Mouse (Mus musculus): ENCODE measurements around the gene Coro1c. TPM values are rescaled to one million over a fixed set of nuclear protein-coding genes. Genes with fewer than 3 reads are reported as not detected.
A peak's percentile ranks its signal among the peaks of the same experiment; 100 is the strongest.

Coro1c gene
- polyA plus RNA-seq, 1 experiment from 2014 or later: 131 TPM

DNA sequence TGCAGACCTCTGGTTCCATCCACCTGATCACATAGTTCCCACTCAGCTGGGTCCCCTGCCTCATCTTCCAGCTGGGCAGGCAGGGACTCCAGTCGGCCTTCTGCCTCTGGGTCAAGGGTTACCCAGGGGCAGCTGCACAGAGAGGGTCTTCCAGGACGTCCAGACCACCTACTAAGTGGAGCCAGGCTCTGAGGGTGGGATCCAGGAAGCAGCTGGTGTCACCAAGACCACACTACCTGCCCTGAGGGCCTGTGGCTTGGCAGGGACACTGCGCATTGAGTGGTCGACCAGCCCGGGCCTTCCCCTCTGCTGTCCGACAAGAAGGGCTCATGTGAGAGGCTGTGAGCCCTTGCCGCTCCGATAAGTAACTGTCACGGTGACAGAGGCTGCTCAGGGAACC, 100.8 kb downstream of the Coro1c start:
- no peaks in the 10 kb centered on the region for H3K27me3 ChIP-seq (ENCODE audit: control insufficient read depth, insufficient read depth, low read length)
- H3K4me1 ChIP-seq (ENCODE audit: control insufficient read depth, insufficient read depth, low read length): peaks cover 4% of the 10 kb centered on the region
- H3K9me3 ChIP-seq (ENCODE audit: control insufficient read depth, low read depth, low read length): peaks cover 8% of the 10 kb centered on the region; the same call in 1 of the 2 replicates
- no peaks in the 10 kb centered on the region for H3K36me3 ChIP-seq (ENCODE audit: control insufficient read depth, insufficient read depth, low read length)
- H3K4me2 ChIP-seq (replicated peaks; ENCODE audit: low read depth, low read length): no peak overlapping the region
- ATAC-seq (ENCODE audit: insufficient number of reproducible peaks, insufficient read depth, low FRiP score, low read depth): no peak; the same call in 1 of the 2 replicates
- WGBS: 60% methylated on average over 9 of the region's 9 CpGs
- H3K4me3 ChIP-seq (ENCODE audit: low read depth, low read length): no peak overlapping the region
- H3K27ac ChIP-seq (ENCODE audit: low read length): no peak overlapping the region; the same call in 1 of the 2 replicates
- H3K9ac ChIP-seq (replicated peaks; ENCODE audit: low read depth, low read length): no peak overlapping the region

GRCm38 (mm10) chr5:113806414-113806813, 102.1 kb downstream of the Coro1c start:
- Histone ChIP-seq H3K27me3 (ENCODE audit: control insufficient read depth, insufficient read depth, low read length) (no peaks in the 10 kb centered on the region), H3K4me1 (ENCODE audit: control insufficient read depth, insufficient read depth, low read length) (peaks cover 4% of the 10 kb centered on the region), H3K4me3 (ENCODE audit: low read depth, low read length) (no peak overlapping the region), H3K9me3 (ENCODE audit: control insufficient read depth, low read depth, low read length) (peaks cover 5% of the 10 kb centered on the region; the same call in 1 of the 2 replicates), H3K27ac (ENCODE audit: low read length) (peak overlapping the region; percentile 33; the same call in 1 of the 2 replicates), H3K9ac (replicated peaks; ENCODE audit: low read depth, low read length) (no peak overlapping the region), H3K36me3 (ENCODE audit: control insufficient read depth, insufficient read depth, low read length) (no peaks in the 10 kb centered on the region), H3K4me2 (replicated peaks; ENCODE audit: low read depth, low read length) (no peak overlapping the region)
- WGBS: 8% methylated on average over 10 of the region's 10 CpGs
- ATAC-seq (ENCODE audit: insufficient number of reproducible peaks, insufficient read depth, low FRiP score, low read depth): no peak

DNA sequence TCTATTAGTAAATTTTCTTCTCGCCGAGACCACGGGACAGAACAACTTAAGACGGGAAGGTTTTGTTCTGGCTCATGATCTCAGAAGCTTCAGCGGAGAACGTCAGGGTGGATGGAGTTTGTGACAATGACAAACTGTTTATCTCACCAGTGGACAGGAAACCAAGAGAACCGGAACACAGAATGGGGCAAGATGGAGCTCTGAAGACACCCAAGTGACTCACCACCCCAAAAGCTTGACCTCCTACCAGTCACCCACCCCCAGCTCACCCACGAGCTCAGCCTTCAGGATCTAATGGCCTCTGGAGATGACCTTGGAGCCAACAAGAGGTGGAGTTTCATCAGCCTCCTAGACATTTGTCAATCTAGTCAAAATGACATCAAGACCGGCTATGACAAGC, 103.3 kb downstream of the Coro1c start:
- 87% methylated on average over 9 of the region's 9 CpGs for WGBS

DNA sequence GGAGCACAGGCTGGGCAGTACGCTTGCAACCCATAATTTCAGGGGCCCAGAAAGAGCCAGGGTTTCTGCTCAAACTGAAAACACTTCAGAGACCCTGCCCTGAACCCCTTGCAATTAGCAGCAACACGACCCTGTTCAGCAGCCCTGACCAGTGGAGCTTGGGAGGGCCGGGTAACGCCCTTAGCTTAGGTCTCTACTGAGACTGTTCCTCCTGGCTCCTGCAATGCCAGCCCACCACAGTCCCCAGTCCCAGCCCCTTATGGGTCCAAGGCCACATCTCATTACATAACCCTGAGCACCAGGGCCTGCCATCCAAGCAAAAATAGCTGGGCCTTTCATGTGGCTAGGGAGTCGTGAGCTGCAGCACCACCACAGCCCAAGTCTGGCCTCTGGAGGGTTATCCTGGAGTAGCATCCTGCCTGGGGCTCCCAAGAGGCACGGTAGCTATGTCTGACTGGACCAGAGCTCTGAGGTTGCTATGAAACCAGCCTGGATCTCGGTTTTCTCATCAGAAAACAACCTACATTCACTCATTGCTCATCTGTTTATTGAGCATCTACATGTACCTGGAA, 104.1 kb downstream of the Coro1c start:
- peaks cover 7% of the 10 kb centered on the region for H3K4me1 ChIP-seq (ENCODE audit: control insufficient read depth, insufficient read depth, low read length)
- no peak overlapping the region for H3K27ac ChIP-seq (ENCODE audit: low read length)
- no peak overlapping the region for H3K4me3 ChIP-seq (ENCODE audit: low read depth, low read length)
- no peak overlapping the region for H3K9ac ChIP-seq (replicated peaks; ENCODE audit: low read depth, low read length)
- ATAC-seq (ENCODE audit: insufficient number of reproducible peaks, insufficient read depth, low FRiP score, low read depth): no peak
- no peaks in the 10 kb centered on the region for H3K36me3 ChIP-seq (ENCODE audit: control insufficient read depth, insufficient read depth, low read length)
- no peaks in the 10 kb centered on the region for H3K9me3 ChIP-seq (ENCODE audit: control insufficient read depth, low read depth, low read length)
- no peak overlapping the region for H3K4me2 ChIP-seq (replicated peaks; ENCODE audit: low read depth, low read length)
- WGBS: 61% methylated on average over 7 of the region's 7 CpGs
- H3K27me3 ChIP-seq (ENCODE audit: control insufficient read depth, insufficient read depth, low read length): no peaks in the 10 kb centered on the region

More for the DNA sequence above, 103.3 kb downstream of the Coro1c start:
- Histone ChIP-seq H3K36me3 (ENCODE audit: control insufficient read depth, insufficient read depth, low read length) (no peaks in the 10 kb centered on the region), H3K4me1 (ENCODE audit: control insufficient read depth, insufficient read depth, low read length) (peaks cover 7% of the 10 kb centered on the region), H3K27me3 (ENCODE audit: control insufficient read depth, insufficient read depth, low read length) (no peaks in the 10 kb centered on the region), H3K27ac (ENCODE audit: low read length) (no peak overlapping the region), H3K4me2 (replicated peaks; ENCODE audit: low read depth, low read length) (no peak overlapping the region), H3K9ac (replicated peaks; ENCODE audit: low read depth, low read length) (no peak overlapping the region), H3K4me3 (ENCODE audit: low read depth, low read length) (no peak overlapping the region), H3K9me3 (ENCODE audit: control insufficient read depth, low read depth, low read length) (no peaks in the 10 kb centered on the region)
- ATAC-seq (ENCODE audit: insufficient number of reproducible peaks, insufficient read depth, low FRiP score, low read depth): no peak

GRCm38 (mm10) chr5:113800280-113800679, 108.3 kb downstream of the Coro1c start, which contains the start of gene Tmem119:
Gene Tmem119, minus strand, starts transcription at chr5:113800516.
- H3K36me3 ChIP-seq (ENCODE audit: control insufficient read depth, insufficient read depth, low read length): no peaks in the 10 kb centered on the region
- H3K4me2 ChIP-seq (replicated peaks; ENCODE audit: low read depth, low read length): peak within 1 kb of the TSS; percentile 61
- H3K27ac ChIP-seq (ENCODE audit: low read length): peak within 1 kb of the TSS; percentile 79
- peak within 1 kb of the TSS; percentile 36; the same call in 1 of the 2 replicates for H3K9ac ChIP-seq (replicated peaks; ENCODE audit: low read depth, low read length)
- H3K9me3 ChIP-seq (ENCODE audit: control insufficient read depth, low read depth, low read length): no peaks in the 10 kb centered on the region
- ATAC-seq (ENCODE audit: insufficient number of reproducible peaks, insufficient read depth, low FRiP score, low read depth): peak; percentile 79
- H3K4me1 ChIP-seq (ENCODE audit: control insufficient read depth, insufficient read depth, low read length): peaks cover 31% of the 10 kb centered on the region
- under 1% methylated on average over 11 of the region's 11 CpGs for WGBS
- H3K4me3 ChIP-seq (ENCODE audit: low read depth, low read length): peak within 1 kb of the TSS; percentile 44
- H3K27me3 ChIP-seq (ENCODE audit: control insufficient read depth, insufficient read depth, low read length): no peaks in the 10 kb centered on the region

- ATAC-seq (ENCODE audit: insufficient number of reproducible peaks, insufficient read depth, low FRiP score, low read depth): no peak
- H3K27me3 ChIP-seq (ENCODE audit: control insufficient read depth, insufficient read depth, low read length): no peaks in the 10 kb centered on the region
- H3K9ac ChIP-seq (replicated peaks; ENCODE audit: low read depth, low read length): peak overlapping the region; percentile 36; the same call in 1 of the 2 replicates
- H3K9me3 ChIP-seq (ENCODE audit: control insufficient read depth, low read depth, low read length): no peaks in the 10 kb centered on the region
- H3K27ac ChIP-seq (ENCODE audit: low read length): peak overlapping the region; percentile 79
- H3K4me2 ChIP-seq (replicated peaks; ENCODE audit: low read depth, low read length): peak overlapping the region; percentile 61
- H3K4me3 ChIP-seq (ENCODE audit: low read depth, low read length): peak overlapping the region; percentile 44
- peaks cover 31% of the 10 kb centered on the region for H3K4me1 ChIP-seq (ENCODE audit: control insufficient read depth, insufficient read depth, low read length)
- H3K36me3 ChIP-seq (ENCODE audit: control insufficient read depth, insufficient read depth, low read length): no peaks in the 10 kb centered on the region
- 28% methylated on average over 5 of the region's 5 CpGs for WGBS
These were observed 108.9 kb downstream of the Coro1c start for GRCm38 (mm10) chr5:113799691-113800090.

DNA sequence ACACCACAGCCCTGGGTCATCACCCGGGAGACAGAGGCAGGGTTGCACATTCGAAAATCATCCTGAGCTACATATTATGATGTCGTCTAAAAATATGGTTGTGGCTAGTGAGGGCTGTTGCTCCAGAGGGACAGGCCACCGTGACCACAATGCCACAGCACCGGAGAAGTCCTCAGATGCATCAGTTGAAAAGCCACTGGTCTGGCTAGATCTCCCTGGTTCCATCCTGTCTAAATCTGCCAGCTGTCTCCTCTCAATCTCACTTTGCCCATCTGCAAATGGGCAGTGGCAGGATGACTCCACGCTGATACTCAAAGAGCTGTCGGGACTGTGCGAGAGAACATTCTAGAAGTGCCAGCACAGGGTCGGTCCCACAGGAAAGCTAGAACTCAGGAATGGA, 110.0 kb downstream of the Coro1c start:
- WGBS: 63% methylated on average over 9 of the region's 9 CpGs

GRCm38 (mm10) chr5:113797149-113797882, 111.2 kb downstream of the Coro1c start:
- Histone ChIP-seq H3K27me3 (ENCODE audit: control insufficient read depth, insufficient read depth, low read length) (no peaks in the 10 kb centered on the region), H3K4me2 (replicated peaks; ENCODE audit: low read depth, low read length) (peak overlapping the region; percentile 61), H3K27ac (ENCODE audit: low read length) (peak overlapping the region; percentile 81), H3K9ac (replicated peaks; ENCODE audit: low read depth, low read length) (no peak overlapping the region), H3K4me1 (ENCODE audit: control insufficient read depth, insufficient read depth, low read length) (peaks cover 31% of the 10 kb centered on the region), H3K4me3 (ENCODE audit: low read depth, low read length) (peak overlapping the region; percentile 25), H3K9me3 (ENCODE audit: control insufficient read depth, low read depth, low read length) (no peaks in the 10 kb centered on the region), H3K36me3 (ENCODE audit: control insufficient read depth, insufficient read depth, low read length) (peaks cover 3% of the 10 kb centered on the region; the same call in 1 of the 2 replicates)
- WGBS: 18% methylated on average over 19 of the region's 19 CpGs
- ATAC-seq (ENCODE audit: insufficient number of reproducible peaks, insufficient read depth, low FRiP score, low read depth): no peak

More for the DNA sequence above, 110.0 kb downstream of the Coro1c start:
- Histone ChIP-seq H3K4me3 (ENCODE audit: low read depth, low read length) (peak overlapping the region; percentile 44), H3K4me2 (replicated peaks; ENCODE audit: low read depth, low read length) (peak overlapping the region; percentile 61), H3K9me3 (ENCODE audit: control insufficient read depth, low read depth, low read length) (no peaks in the 10 kb centered on the region), H3K36me3 (ENCODE audit: control insufficient read depth, insufficient read depth, low read length) (peaks cover 3% of the 10 kb centered on the region; the same call in 1 of the 2 replicates), H3K27me3 (ENCODE audit: control insufficient read depth, insufficient read depth, low read length) (no peaks in the 10 kb centered on the region), H3K4me1 (ENCODE audit: control insufficient read depth, insufficient read depth, low read length) (peaks cover 31% of the 10 kb centered on the region), H3K9ac (replicated peaks; ENCODE audit: low read depth, low read length) (no peak overlapping the region), H3K27ac (ENCODE audit: low read length) (no peak overlapping the region)
- no peak for ATAC-seq (ENCODE audit: insufficient number of reproducible peaks, insufficient read depth, low FRiP score, low read depth)

All from stomach, embryonic 14.5 days (tissue).